Mouse (Mus musculus) CH12.LX (cell line): ENCODE data around the gene Gm47289. TPM values are rescaled to one million over a fixed set of nuclear protein-coding genes. Genes with fewer than 3 reads are reported as not detected.

Experiments
- DNase-seq: peaks from one replicate; pipeline ENCODE4 v3.0.0-alpha.2; 2013; ENCODE audit errors: extremely low read depth
- H3K27ac ChIP-seq: 2 replicates; pipeline ENCODE4 v1.5.1; 2012; ENCODE audit warnings: low read depth, mild to moderate bottlenecking, control low read depth, moderate library complexity; ENCODE audit not compliant: insufficient read depth
- H3K27me3 ChIP-seq: replicated peaks from 2 replicates; pipeline ENCODE3; 2012; ENCODE audit warnings: inconsistent platforms
- H3K36me3 ChIP-seq, 2 experiments: replicated peaks in 1 of 2; 2 replicates each; pipeline versions ENCODE3 to v1.6.1; 2012; ENCODE audit warnings: inconsistent platforms in 1 of 2, low read length in 1 of 2, mild to moderate bottlenecking in 1 of 2, mixed read lengths in 1 of 2, moderate library complexity in 1 of 2; ENCODE audit not compliant: control insufficient read depth in 1 of 2, insufficient read depth in 1 of 2
- H3K4me1 ChIP-seq, 2 experiments: 2 replicates each; pipeline ENCODE4 v1.6.1; 2012; ENCODE audit warnings: inconsistent platforms in 1 of 2, moderate library complexity in 1 of 2; ENCODE audit not compliant: insufficient read depth in 2 of 2, control insufficient read depth in 1 of 2
- H3K4me2 ChIP-seq: 2 replicates; pipeline ENCODE4 v1.6.1; 2012; ENCODE audit warnings: low read depth, mild to moderate bottlenecking, control low read depth; ENCODE audit not compliant: poor library complexity, insufficient read depth, severe bottlenecking
- H3K4me3 ChIP-seq, 3 experiments: fragments of 150-350 bp in 1 of 3; sonication (generic) in 1 of 3; replicated peaks in 1 of 3; 2 replicates each; pipeline versions ENCODE3 to v1.5.1; 2011 to 2012; ENCODE audit warnings: low read depth in 2 of 3, low read length in 2 of 3, mild to moderate bottlenecking in 2 of 3, moderate library complexity in 2 of 3, control low read depth in 1 of 3, improper control_type of control experiment in 1 of 3, inconsistent platforms in 1 of 3, mixed read lengths in 1 of 3; ENCODE audit not compliant: poor library complexity in 1 of 3
- H3K79me2 ChIP-seq: replicated peaks from 2 replicates; pipeline ENCODE4 v1.6.1; 2012; ENCODE audit warnings: mild to moderate bottlenecking, moderate library complexity; ENCODE audit not compliant: control insufficient read depth, poor library complexity, insufficient read depth, severe bottlenecking; ENCODE audit errors: extremely low read depth
- H3K9ac ChIP-seq: 2 replicates; pipeline ENCODE4 v1.6.1; 2012; ENCODE audit warnings: low read depth, mild to moderate bottlenecking, control low read depth, moderate library complexity; ENCODE audit not compliant: insufficient read depth
- H3K9me3 ChIP-seq: replicated peaks from 2 replicates; pipeline ENCODE3; 2012; ENCODE audit warnings: low read length, inconsistent platforms, mixed read lengths
- CHD1 ChIP-seq: IDR thresholded peaks from 2 replicates; pipeline ENCODE4 v1.6.1; 2012; ENCODE audit warnings: low read depth, low read length, improper control_type of control experiment, inconsistent platforms
- CHD2 ChIP-seq: IDR thresholded peaks from 2 replicates; pipeline ENCODE4 v1.6.1; 2011; ENCODE audit warnings: low read length, improper control_type of control experiment
- CTCF ChIP-seq, 2 experiments: IDR thresholded peaks in 1 of 2; conservative IDR thresholded peaks in 1 of 2; 2 replicates each; pipeline ENCODE4 v1.5.1; 2011 to 2012; ENCODE audit warnings: low read depth in 2 of 2, low read length in 2 of 2, improper control_type of control experiment in 1 of 2, inconsistent platforms in 1 of 2, mild to moderate bottlenecking in 1 of 2, moderate library complexity in 1 of 2
- E2F4 ChIP-seq: IDR thresholded peaks from 2 replicates; pipeline ENCODE4 v1.6.1; 2011; ENCODE audit warnings: low read depth, low read length, improper control_type of control experiment; ENCODE audit not compliant: insufficient replicate concordance
- ELF1 ChIP-seq: IDR thresholded peaks from 2 replicates; pipeline ENCODE4 v1.6.1; 2014; ENCODE audit warnings: low read depth, mild to moderate bottlenecking, inconsistent platforms, low read length, improper control_type of control experiment
- ETS1 ChIP-seq: conservative IDR thresholded peaks from 2 replicates; pipeline ENCODE4 v1.6.1; 2012; ENCODE audit warnings: low read depth, mild to moderate bottlenecking, inconsistent platforms, low read length, improper control_type of control experiment, moderate library complexity
- HCFC1 ChIP-seq: IDR thresholded peaks from 2 replicates; pipeline ENCODE4 v1.6.1; 2012; ENCODE audit warnings: low read depth, mild to moderate bottlenecking, inconsistent platforms, low read length, improper control_type of control experiment
- JUN ChIP-seq: IDR thresholded peaks from 2 replicates; pipeline ENCODE4 v1.6.1; 2011; ENCODE audit warnings: low read depth, mild to moderate bottlenecking, low read length, improper control_type of control experiment, moderate library complexity; ENCODE audit not compliant: insufficient read depth
- KAT2A ChIP-seq: IDR thresholded peaks from 2 replicates; pipeline ENCODE4 v1.6.1; 2012; ENCODE audit warnings: low read length, improper control_type of control experiment, inconsistent platforms; ENCODE audit not compliant: insufficient replicate concordance
- MXI1 ChIP-seq: IDR thresholded peaks from 2 replicates; pipeline ENCODE4 v1.6.1; 2011; ENCODE audit warnings: mild to moderate bottlenecking, low read depth, low read length, improper control_type of control experiment
- MYC ChIP-seq: IDR thresholded peaks from 2 replicates; pipeline ENCODE4 v1.6.1; 2011; ENCODE audit warnings: low read depth, mild to moderate bottlenecking, improper control_type of control experiment, low read length
- NELFE ChIP-seq: IDR thresholded peaks from 2 replicates; pipeline ENCODE4 v1.6.1; 2011; ENCODE audit warnings: low read depth, low read length, improper control_type of control experiment
- POLR2A ChIP-seq: IDR thresholded peaks from 2 replicates; pipeline ENCODE4 v1.6.1; 2011; ENCODE audit warnings: low read depth, mild to moderate bottlenecking, improper control_type of control experiment, low read length
- RAD21 ChIP-seq: IDR thresholded peaks from 2 replicates; pipeline ENCODE4 v1.6.1; 2011; ENCODE audit warnings: low read depth, mild to moderate bottlenecking, low read length, improper control_type of control experiment, moderate library complexity
- SMC3 ChIP-seq: IDR thresholded peaks from 2 replicates; pipeline ENCODE4 v1.6.1; 2011; ENCODE audit warnings: low read depth, low read length, improper control_type of control experiment
- UBTF ChIP-seq: IDR thresholded peaks from 2 replicates; pipeline ENCODE4 v1.6.1; 2012; ENCODE audit warnings: low read depth, mild to moderate bottlenecking, inconsistent platforms, low read length, improper control_type of control experiment, moderate library complexity
- USF1 ChIP-seq: IDR thresholded peaks from 2 replicates; pipeline ENCODE4 v1.6.1; 2014; ENCODE audit warnings: low read depth, mild to moderate bottlenecking, inconsistent platforms, low read length, improper control_type of control experiment
- USF2 ChIP-seq: conservative IDR thresholded peaks from 2 replicates; pipeline ENCODE4 v1.6.1; 2011; ENCODE audit warnings: low read depth, low read length, improper control_type of control experiment
- ZKSCAN1 ChIP-seq: IDR thresholded peaks from 2 replicates; pipeline ENCODE4 v1.6.1; 2012; ENCODE audit warnings: low read depth, inconsistent platforms, low read length, improper control_type of control experiment, borderline replicate concordance
- dilution Hi-C: fragments of 300-500 bp; cut with MboI; formaldehyde crosslinking; loops from 2 replicates; pipeline ENCODE4 v1.14.3; 2020; ENCODE audit warnings: low sequenced_read_pairs; ENCODE audit not compliant: extremely low pct_unique_long_range_greater_than_20kb, extremely low pct_ligation_motif_present
- in situ Hi-C: fragments of 300-500 bp; cut with MboI; formaldehyde crosslinking; loops from 3 replicates; pipeline ENCODE4 v1.14.3; 2019; ENCODE audit warnings: low sequenced_read_pairs, low pct_ligation_motif_present, low pct_unique_long_range_greater_than_20kb, mixed read lengths
- polyA plus RNA-seq: library from polyadenylated mRNA; unstranded; fragments of >175 nt; gene quantifications from 2 replicates; pipeline ENCODE4 v1.2.1, GENCODE M21; 2012; ENCODE audit warnings: low read depth; ENCODE audit not compliant: insufficient read length
- total RNA-seq, 2 experiments: library from RNA; depleted of rRNA; stranded (reverse); fragments of 300-350 nt in 1 of 2; fragments of >200 nt in 1 of 2; gene quantifications; 2 replicates each; pipeline ENCODE4 v1.2.3; 2012 to 2014

Gene Gm47289
- total and polyA plus RNA-seq, 3 experiments: not detected

DNA sequence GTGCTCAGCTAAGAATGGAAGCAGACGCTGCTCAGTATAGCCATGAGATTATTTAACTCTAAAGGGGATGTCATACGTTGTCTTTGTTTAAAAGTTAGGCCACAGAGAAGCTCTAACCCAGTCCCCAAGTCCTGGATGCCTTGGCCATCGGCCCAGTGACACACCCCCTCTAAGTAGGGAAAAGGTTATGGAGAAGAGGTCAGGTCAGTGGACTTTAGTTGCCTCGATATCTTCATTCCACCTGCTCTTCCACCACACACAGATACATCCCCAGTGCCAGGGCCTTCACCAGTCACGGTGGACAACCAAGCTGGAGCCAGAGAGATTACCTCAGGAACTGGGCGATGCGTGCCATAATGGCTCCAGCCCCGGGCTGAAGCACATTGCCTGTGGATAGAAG lies 3.5 kb upstream of the Gm47289 start:
- no peak overlapping the region for H3K9ac ChIP-seq
- H3K4me2 ChIP-seq: no peak overlapping the region
- in situ Hi-C loops (loop anchor here (10.0 kb wide), 1 partner anchor 199 kb away; the partner anchor contains the start of gene Xylb), dilution Hi-C loops (no loop called here)
- DNase-seq: no peak
- no peak overlapping the region for H3K27ac ChIP-seq
- peaks cover 0 to 2% of the 10 kb centered on the region in 2 experiments; a peak in 2 of 4 replicates for H3K4me1 ChIP-seq
- H3K79me2 ChIP-seq: no peaks in the 10 kb centered on the region
- H3K27me3 ChIP-seq: peaks cover 79% of the 10 kb centered on the region
- TF ChIP-seq E2F4 (no peak), USF2 (no peak), USF1 (no peak), CHD1 (no peak), ETS1 (no peak), CHD2 (no peak), MYC (no peak), NELFE (no peak), ZKSCAN1 (no peak), KAT2A (no peak), ELF1 (no peak), JUN (no peak), RAD21 (no peak), UBTF (no peak), CTCF (conservative IDR thresholded peaks at IDR 0.05 in 1 of 2, IDR thresholded peaks at IDR 0.05 in 1 of 2; ENCODE audit: low read depth in 2 of 2, low read length in 2 of 2) (no peak)
- no peaks in the 10 kb centered on the region for H3K9me3 ChIP-seq
- H3K4me3 ChIP-seq: no peak overlapping the region
- no peaks in the 10 kb centered on the region for H3K36me3 ChIP-seq

DNA sequence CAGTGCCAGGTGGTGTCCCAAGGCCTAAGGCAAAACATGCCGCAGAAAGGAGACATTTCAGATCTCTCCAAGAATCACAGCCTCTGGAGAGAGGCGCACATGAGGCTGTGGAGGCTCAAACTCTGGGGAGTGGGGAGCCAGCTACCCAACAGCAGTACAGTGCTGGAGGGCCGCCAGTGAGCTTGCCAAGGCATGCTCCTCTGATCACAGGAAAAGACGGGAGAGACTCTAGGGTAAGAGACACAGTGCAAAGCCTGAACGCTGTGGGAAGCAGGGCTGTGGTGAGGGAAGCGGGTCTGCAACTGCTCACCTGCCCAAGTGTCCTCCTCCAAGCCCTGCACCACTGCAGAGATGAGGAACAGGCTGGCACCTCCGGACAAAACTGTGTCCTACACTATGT lies 3.1 kb upstream of the Gm47289 start:
- Histone ChIP-seq H3K9me3 (no peaks in the 10 kb centered on the region), H3K4me1 (peaks cover 0 to 2% of the 10 kb centered on the region in 2 experiments; a peak in 2 of 4 replicates), H3K4me2 (no peak overlapping the region), H3K4me3 (no peak overlapping the region)
- TF ChIP-seq RAD21: no peak
- TF ChIP-seq MYC: no peak
- no peak for TF ChIP-seq ETS1
- TF ChIP-seq MXI1: no peak
- TF ChIP-seq HCFC1: no peak
- no peak for TF ChIP-seq JUN
- TF ChIP-seq CTCF (conservative IDR thresholded peaks at IDR 0.05 in 1 of 2, IDR thresholded peaks at IDR 0.05 in 1 of 2; ENCODE audit: low read depth in 2 of 2, low read length in 2 of 2): no peak
- no peak for TF ChIP-seq POLR2A
- TF ChIP-seq USF2: no peak
- no peak for TF ChIP-seq ELF1
- no peak for TF ChIP-seq SMC3
- TF ChIP-seq, all 38 proteins: peak for 0
- no peaks in the 10 kb centered on the region for H3K79me2 ChIP-seq
- H3K36me3 ChIP-seq: no peaks in the 10 kb centered on the region
- DNase-seq: no peak
- H3K9ac ChIP-seq: no peak overlapping the region
- H3K27ac ChIP-seq: no peak overlapping the region
- in situ Hi-C loops: loop anchor here (10.0 kb wide), 1 partner anchor 199 kb away; the partner anchor contains the start of gene Xylb
- dilution Hi-C loops: no loop called here
- H3K27me3 ChIP-seq: peaks cover 78% of the 10 kb centered on the region
